Mouse (Mus musculus) testis, adult 2 months (tissue): ENCODE measurements around the gene Fau. TPM values are rescaled to one million over a fixed set of nuclear protein-coding genes. Genes with fewer than 3 reads are reported as not detected.

Experiments
- H3K27ac ChIP-seq: fragments of 200-500 bp; 2 replicates; pipeline ENCODE4 v1.5.1; 2012; ENCODE audit warnings: low read depth, low read length; ENCODE audit not compliant: control insufficient read depth, insufficient read depth
- H3K27me3 ChIP-seq: fragments of 200-500 bp; 2 replicates; pipeline ENCODE4 v1.6.1; 2012; ENCODE audit warnings: mild to moderate bottlenecking, low read length, moderate library complexity; ENCODE audit not compliant: control insufficient read depth, insufficient read depth
- H3K36me3 ChIP-seq: fragments of 200-500 bp; 2 replicates; pipeline ENCODE4 v1.6.1; 2012; ENCODE audit warnings: mild to moderate bottlenecking, low read length; ENCODE audit not compliant: control insufficient read depth, insufficient read depth
- H3K4me1 ChIP-seq: fragments of 200-500 bp; 2 replicates; pipeline ENCODE4 v1.6.1; 2012; ENCODE audit warnings: low read length; ENCODE audit not compliant: control insufficient read depth, insufficient read depth
- H3K4me3 ChIP-seq: fragments of 200-500 bp; 2 replicates; pipeline ENCODE4 v1.5.1; 2012; ENCODE audit warnings: low read depth, mild to moderate bottlenecking, low read length, moderate library complexity, mixed read lengths; ENCODE audit not compliant: control insufficient read depth
- CTCF ChIP-seq: fragments of 200-500 bp; IDR thresholded peaks from 2 replicates; pipeline ENCODE4 v1.5.1; 2012; ENCODE audit warnings: low read depth, mild to moderate bottlenecking, inconsistent platforms, low read length, moderate library complexity; ENCODE audit not compliant: control insufficient read depth, insufficient read depth, insufficient replicate concordance
- POLR2A ChIP-seq: fragments of 200-500 bp; IDR thresholded peaks from 2 replicates; pipeline ENCODE4 v1.6.1; 2012; ENCODE audit warnings: low read depth, mild to moderate bottlenecking, inconsistent platforms, low read length, moderate library complexity; ENCODE audit not compliant: control insufficient read depth
- polyA plus RNA-seq: library from polyadenylated mRNA; depleted of rRNA; stranded (reverse); fragments of >200 nt; gene quantifications from 2 replicates; pipeline ENCODE4 v1.2.3, GENCODE M21; 2012

Gene Fau
- polyA plus RNA-seq, 1 experiment: 605 TPM

- H3K36me3 ChIP-seq: no peaks in the 10 kb centered on the region
- H3K27ac ChIP-seq: no peak overlapping the region
- TF ChIP-seq CTCF (peak; percentile 81), POLR2A (0 out of 2 replicates have a peak, but pooled peaks have one; percentile 12)
- peaks cover 22% of the 10 kb centered on the region for H3K4me1 ChIP-seq
- peak overlapping the region; percentile 10 for H3K4me3 ChIP-seq
- no peaks in the 10 kb centered on the region for H3K27me3 ChIP-seq
Observed at GRCm38 (mm10) chr19:6067011-6067723, 9.5 kb downstream of the Fau start.

GRCm38 (mm10) chr19:6067724-6068415, 10.2 kb downstream of the Fau start, which contains the start of gene Tm7sf2:
TSS of gene Tm7sf2 (minus strand) at chr19:6068373.
- no peaks in the 10 kb centered on the region for H3K36me3 ChIP-seq
- H3K4me3 ChIP-seq: peak within 1 kb of the TSS; percentile 41
- H3K27ac ChIP-seq: no peak within 1 kb of the TSS
- H3K27me3 ChIP-seq: no peaks in the 10 kb centered on the region
- H3K4me1 ChIP-seq: peaks cover 20% of the 10 kb centered on the region
- TF ChIP-seq CTCF (no peak), POLR2A (no peak)

- H3K4me3 ChIP-seq: no peak overlapping the region
- H3K36me3 ChIP-seq: no peaks in the 10 kb centered on the region
- H3K27ac ChIP-seq: no peak overlapping the region
- H3K27me3 ChIP-seq: no peaks in the 10 kb centered on the region
- peaks cover 19% of the 10 kb centered on the region for H3K4me1 ChIP-seq
- no peak for TF ChIP-seq CTCF
- no peak for TF ChIP-seq POLR2A
Observed at GRCm38 (mm10) chr19:6068951-6069350, 11.3 kb downstream of the Fau start.

- Histone ChIP-seq H3K36me3 (no peaks in the 10 kb centered on the region; the same call in 1 of the 2 replicates), H3K4me3 (no peak overlapping the region), H3K27me3 (no peaks in the 10 kb centered on the region), H3K27ac (no peak overlapping the region), H3K4me1 (peaks cover 19% of the 10 kb centered on the region)
- no peak for TF ChIP-seq CTCF
- no peak for TF ChIP-seq POLR2A
Observed at GRCm38 (mm10) chr19:6069851-6070250, 12.2 kb downstream of the Fau start.

GRCm38 (mm10) chr19:6070571-6071250, 13.1 kb downstream of the Fau start:
- H3K27me3 ChIP-seq: no peaks in the 10 kb centered on the region
- TF ChIP-seq POLR2A (no peak), CTCF (no peak)
- peaks cover 19% of the 10 kb centered on the region for H3K4me1 ChIP-seq
- H3K4me3 ChIP-seq: no peak overlapping the region; the same call in 1 of the 2 replicates
- H3K27ac ChIP-seq: no peak overlapping the region
- no peaks in the 10 kb centered on the region; the same call in 1 of the 2 replicates for H3K36me3 ChIP-seq

- peaks cover 21% of the 10 kb centered on the region for H3K4me1 ChIP-seq
- TF ChIP-seq POLR2A (no peak), CTCF (no peak)
- no peak overlapping the region for H3K4me3 ChIP-seq
- H3K27ac ChIP-seq: no peak overlapping the region
- no peaks in the 10 kb centered on the region; the same call in 1 of the 2 replicates for H3K36me3 ChIP-seq
- H3K27me3 ChIP-seq: no peaks in the 10 kb centered on the region
Observed at GRCm38 (mm10) chr19:6071261-6071660, 13.6 kb downstream of the Fau start.

- no peaks in the 10 kb centered on the region for H3K27me3 ChIP-seq
- H3K4me1 ChIP-seq: peaks cover 6% of the 10 kb centered on the region
- no peak overlapping the region for H3K27ac ChIP-seq
- H3K4me3 ChIP-seq: no peak overlapping the region
- TF ChIP-seq POLR2A (no peak), CTCF (no peak)
- H3K36me3 ChIP-seq: no peaks in the 10 kb centered on the region; the same call in 1 of the 2 replicates
Observed at GRCm38 (mm10) chr19:6073889-6074288, 16.2 kb downstream of the Fau start.
